ENCODE assay signal across 31 mouse cellular contexts in the genomic region with DNA sequence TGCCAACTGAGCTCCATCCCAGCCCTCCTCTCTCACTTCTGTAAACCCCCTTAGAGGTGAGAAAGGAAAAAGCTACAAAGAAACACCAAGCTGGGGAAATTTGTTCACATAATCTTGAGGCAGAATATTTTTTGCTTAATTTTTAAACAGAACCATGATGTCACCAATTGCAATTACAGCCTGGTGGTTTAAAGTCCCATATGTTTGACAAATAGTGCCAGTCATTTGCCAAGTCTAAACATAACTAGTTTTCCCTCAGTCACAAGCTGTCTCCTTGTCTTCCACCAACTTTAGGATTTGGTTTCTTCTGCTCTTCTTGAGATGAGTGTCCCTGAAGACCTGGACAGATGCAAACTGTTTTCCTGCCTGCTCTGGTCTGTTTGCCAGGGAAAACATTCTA.
DNase-seq lines count a peak whose midpoint lies in the region; ATAC-seq lines count a peak whose summit lies in the region.
"Had no signal": no experiment of that assay in that cellular context is flagged by ENCODE, and none has a peak within 500 bp of the region (broad histone marks: within the 10 kb centered on the region; RNA-seq: fewer than 3 reads in every experiment).

No protein-coding gene starts in this region.

- peak; percentile 54 for DNase-seq in forebrain, embryonic 14.5 days (ENCODE audit: low spot score)
- no peak for DNase-seq in forebrain, embryonic 11.5 days (ENCODE audit: low spot score)
- DNase-seq in layer of hippocampus, adult 11-12 months (ENCODE audit: low spot score) = peak; percentile 33
- no peak for DNase-seq in layer of hippocampus, postnatal 36 days
- DNase-seq in midbrain, embryonic 14.5 days = no peak
- no peak for DNase-seq in spleen, adult 18-20 months
- no peak for DNase-seq in ovary, postnatal 36 days (ENCODE audit: low spot score)
- DNase-seq: adrenal gland, postnatal 10 days; cerebellum, adult 18-20 months; cerebellum, postnatal 10 days; gastrocnemius, postnatal 25 days; heart, adult 18-20 months; heart, postnatal 36 days; kidney, adult 8-10 months; kidney, postnatal 4 days; right cerebral cortex, adult 18-20 months; thymus, adult 2 months; thymus, postnatal 36 days had no signal

- no peak overlapping the region for H3K4me3 ChIP-seq in forebrain, embryonic 14.5 days (ENCODE audit: low read depth, low read length)
- no peak overlapping the region for H3K4me3 ChIP-seq in forebrain, embryonic 11.5 days (ENCODE audit: low read depth, low read length)
- no peak overlapping the region for H3K4me3 ChIP-seq in midbrain, embryonic 16.5 days (ENCODE audit: low read depth, low read length)
- H3K4me3 ChIP-seq in midbrain, embryonic 14.5 days (replicated peaks; ENCODE audit: low read depth, low read length) = no peak overlapping the region
- H3K4me3 ChIP-seq: erythroblast, embryonic 14.5 days; hindbrain, embryonic 12.5 days; intestine, embryonic 15.5 days; limb, embryonic 13.5 days; lung, embryonic 15.5 days had no signal

- H3K9ac ChIP-seq in forebrain, embryonic 14.5 days (ENCODE audit: low read length) = no peak overlapping the region
- no peak overlapping the region for H3K9ac ChIP-seq in forebrain, embryonic 11.5 days (ENCODE audit: low read length)
- no peak overlapping the region for H3K9ac ChIP-seq in midbrain, embryonic 16.5 days (ENCODE audit: low read depth, low read length)
- no peak overlapping the region for H3K9ac ChIP-seq in midbrain, embryonic 14.5 days (replicated peaks; ENCODE audit: low read length)
- H3K9ac ChIP-seq: hindbrain, embryonic 12.5 days; intestine, embryonic 15.5 days; limb, embryonic 13.5 days; lung, embryonic 15.5 days had no signal

- H3K4me1 ChIP-seq in forebrain, embryonic 14.5 days (ENCODE audit: control insufficient read depth, insufficient read depth, low read length) = peaks cover 3% of the 10 kb centered on the region; the same call in 1 of the 2 replicates
- no peaks in the 10 kb centered on the region for H3K4me1 ChIP-seq in forebrain, embryonic 11.5 days (replicated peaks; ENCODE audit: control insufficient read depth, insufficient read depth, low read length)
- H3K4me1 ChIP-seq in midbrain, embryonic 16.5 days (ENCODE audit: control insufficient read depth, insufficient read depth, low read length) = peaks cover 2% of the 10 kb centered on the region; the same call in 1 of the 2 replicates
- peaks cover 3% of the 10 kb centered on the region; the same call in 1 of the 2 replicates for H3K4me1 ChIP-seq in midbrain, embryonic 14.5 days (ENCODE audit: control insufficient read depth, insufficient read depth, low read length)
- H3K4me1 ChIP-seq: hindbrain, embryonic 12.5 days; intestine, embryonic 15.5 days had no signal

- no peaks in the 10 kb centered on the region for H3K36me3 ChIP-seq in forebrain, embryonic 14.5 days (ENCODE audit: control insufficient read depth, insufficient read depth, low read length)
- no peaks in the 10 kb centered on the region for H3K36me3 ChIP-seq in forebrain, embryonic 11.5 days (ENCODE audit: control insufficient read depth, insufficient read depth, low read length)
- H3K36me3 ChIP-seq in midbrain, embryonic 16.5 days (ENCODE audit: control insufficient read depth, insufficient read depth, low read length) = no peaks in the 10 kb centered on the region
- no peaks in the 10 kb centered on the region for H3K36me3 ChIP-seq in midbrain, embryonic 14.5 days (ENCODE audit: control insufficient read depth, insufficient read depth, low read length)
- H3K36me3 ChIP-seq: hindbrain, embryonic 12.5 days; intestine, embryonic 15.5 days; limb, embryonic 13.5 days; lung, embryonic 15.5 days had no signal

- no peaks in the 10 kb centered on the region for H3K27me3 ChIP-seq in forebrain, embryonic 14.5 days (replicated peaks; ENCODE audit: control insufficient read depth, insufficient read depth, low read length)
- no peaks in the 10 kb centered on the region for H3K27me3 ChIP-seq in forebrain, embryonic 11.5 days (ENCODE audit: control insufficient read depth, insufficient read depth, low read length)
- H3K27me3 ChIP-seq in midbrain, embryonic 16.5 days (ENCODE audit: control insufficient read depth, insufficient read depth, low read depth, low read length) = no peaks in the 10 kb centered on the region
- no peaks in the 10 kb centered on the region for H3K27me3 ChIP-seq in midbrain, embryonic 14.5 days (ENCODE audit: control insufficient read depth, insufficient read depth, low read length)
- H3K27me3 ChIP-seq: CH12.LX; hindbrain, embryonic 12.5 days; intestine, embryonic 15.5 days; limb, embryonic 13.5 days; lung, embryonic 15.5 days had no signal

- no peaks in the 10 kb centered on the region for H3K9me3 ChIP-seq in forebrain, embryonic 14.5 days (replicated peaks; ENCODE audit: control insufficient read depth, low read length)
- H3K9me3 ChIP-seq in forebrain, embryonic 11.5 days (ENCODE audit: control insufficient read depth, low read length) = no peaks in the 10 kb centered on the region; the same call in 1 of the 2 replicates
- H3K9me3 ChIP-seq in midbrain, embryonic 16.5 days (replicated peaks; ENCODE audit: control insufficient read depth, low read length, poor library complexity, severe bottlenecking) = no peaks in the 10 kb centered on the region
- H3K9me3 ChIP-seq in midbrain, embryonic 14.5 days (ENCODE audit: control insufficient read depth, low read length) = no peaks in the 10 kb centered on the region
- H3K9me3 ChIP-seq: hindbrain, embryonic 12.5 days; intestine, embryonic 15.5 days; limb, embryonic 13.5 days; lung, embryonic 15.5 days had no signal

- ATAC-seq in forebrain, embryonic 14.5 days = peak; percentile 18; the same call in 1 of the 2 replicates
- ATAC-seq in forebrain, embryonic 11.5 days (replicated peaks; ENCODE audit: low FRiP score) = no peak
- ATAC-seq in midbrain, embryonic 16.5 days = no peak
- no peak for ATAC-seq in midbrain, embryonic 14.5 days (ENCODE audit: low FRiP score, low TSS enrichment)
- ATAC-seq: hindbrain, postnatal 0 days; intestine, embryonic 15.5 days had no signal

- no peak overlapping the region; the same call in 1 of the 2 replicates for H3K27ac ChIP-seq in forebrain, embryonic 14.5 days (ENCODE audit: low read depth, low read length)
- no peak overlapping the region for H3K27ac ChIP-seq in forebrain, embryonic 11.5 days (ENCODE audit: low read depth, low read length)
- H3K27ac ChIP-seq in midbrain, embryonic 16.5 days (ENCODE audit: low read length) = peak overlapping the region; percentile 14; the same call in 1 of the 2 replicates
- H3K27ac ChIP-seq in midbrain, embryonic 14.5 days (replicated peaks; ENCODE audit: low read depth, low read length) = no peak overlapping the region
- H3K27ac ChIP-seq: hindbrain, embryonic 12.5 days; hindbrain, postnatal 0 days; intestine, embryonic 15.5 days; kidney, postnatal 0 days; limb, embryonic 13.5 days; lung, embryonic 15.5 days; stomach, postnatal 0 days had no signal

- no peak overlapping the region for H3K4me2 ChIP-seq in forebrain, embryonic 14.5 days (ENCODE audit: low read length)
- no peak overlapping the region for H3K4me2 ChIP-seq in forebrain, embryonic 11.5 days (ENCODE audit: low read depth, low read length, severe bottlenecking)
- H3K4me2 ChIP-seq in midbrain, embryonic 16.5 days (ENCODE audit: low read length) = no peak overlapping the region
- H3K4me2 ChIP-seq in midbrain, embryonic 14.5 days (ENCODE audit: low read length) = no peak overlapping the region
- H3K4me2 ChIP-seq: heart, embryonic 11.5 days; hindbrain, embryonic 12.5 days; intestine, embryonic 15.5 days; limb, embryonic 13.5 days; liver, embryonic 11.5 days; lung, embryonic 15.5 days; midbrain, embryonic 11.5 days had no signal

Comparison
In these comparisons a context has a peak if more than half of its experiments do, and no peak if none do; other contexts are left out.
1. DNase-seq: peak in forebrain, embryonic 14.5 days (single experiment) and layer of hippocampus, adult 11-12 months (single experiment); none in forebrain, embryonic 11.5 days (single experiment), layer of hippocampus, postnatal 36 days (0 of 2), midbrain, embryonic 14.5 days (single experiment), spleen, adult 18-20 months (0 of 2) and ovary, postnatal 36 days (single experiment).